Mouse (Mus musculus): ENCODE results near the gene P2ry14.
A peak's percentile ranks its signal among the peaks of the same experiment; 100 is the strongest.

Gene P2ry14

GRCm38 (mm10) chr3:59153424-59153823 is at the start of gene P2ry14:
Gene P2ry14, minus strand, starts transcription at chr3:59153618.
- no peak for DNase-seq (ENCODE audit: low read depth, low spot score)

DNA sequence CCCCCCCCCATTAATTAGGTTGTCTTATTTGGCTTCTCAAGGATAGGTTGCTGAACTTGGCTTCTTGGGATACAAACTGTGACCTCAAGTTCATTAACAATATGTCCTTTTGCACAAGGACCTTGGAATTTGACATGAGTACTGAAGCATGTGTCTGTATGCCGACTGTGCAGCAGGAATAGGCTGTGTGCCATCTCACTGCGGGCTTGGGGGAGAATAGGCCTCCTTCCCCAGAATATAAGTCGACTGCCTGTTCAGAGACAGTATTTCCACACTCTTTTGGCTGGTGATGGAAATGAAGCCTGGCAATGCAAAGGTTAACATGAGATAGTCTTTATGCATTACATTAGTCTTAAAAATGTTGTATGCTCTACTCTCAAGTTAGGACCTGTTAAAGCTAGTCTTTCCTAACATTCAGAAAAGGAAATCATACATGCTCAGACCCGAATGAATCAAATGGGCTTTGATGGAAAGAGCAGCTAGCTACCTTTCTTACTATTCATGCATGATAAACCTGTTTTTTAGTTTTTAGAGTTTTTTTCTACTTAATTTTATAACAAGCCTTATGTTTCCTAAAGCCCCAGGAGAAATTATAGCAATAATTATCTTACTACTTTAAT is 44.0 kb upstream of the P2ry14 start:
- DNase-seq (ENCODE audit: low read depth, low spot score): no peak

DNA sequence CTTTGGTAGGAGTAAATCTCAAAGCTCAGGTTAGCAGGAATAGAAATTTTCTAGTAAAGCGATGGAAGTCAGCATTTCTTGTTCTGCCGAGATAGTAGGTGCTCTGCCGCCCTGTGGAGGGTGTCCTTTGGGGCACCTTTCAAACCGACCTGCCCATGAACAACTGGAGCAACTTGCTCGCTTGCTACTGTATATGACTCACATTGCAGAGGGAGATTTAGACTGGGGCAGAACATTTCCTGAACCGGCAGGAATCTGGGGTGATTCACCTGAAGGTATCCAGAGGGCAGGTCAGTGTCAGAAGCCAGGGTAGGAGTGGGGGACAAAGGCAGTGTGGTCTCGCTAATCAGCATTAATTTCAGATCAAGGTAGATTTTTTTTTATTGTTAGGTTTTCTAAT is 41.5 kb upstream of the P2ry14 start, which contains the start of gene Gpr87:
Gpr87 (minus strand) TSS at position 167 of the 400 bp plus-strand sequence.
- DNase-seq (ENCODE audit: low read depth, low spot score): no peak

GRCm38 (mm10) chr3:59194099-59194498 is 40.7 kb upstream of the P2ry14 start:
- DNase-seq (ENCODE audit: low read depth, low spot score): no peak

GRCm38 (mm10) chr3:59191674-59192073 is 38.3 kb upstream of the P2ry14 start:
- no peak for DNase-seq (ENCODE audit: low read depth, low spot score)

GRCm38 (mm10) chr3:59187336-59187735 is 33.9 kb upstream of the P2ry14 start:
- DNase-seq (ENCODE audit: low read depth, low spot score): no peak

GRCm38 (mm10) chr3:59185662-59186061 is 32.2 kb upstream of the P2ry14 start:
- DNase-seq (ENCODE audit: low read depth, low spot score): no peak

GRCm38 (mm10) chr3:59182129-59182528 is 28.7 kb upstream of the P2ry14 start:
- DNase-seq (ENCODE audit: low read depth, low spot score): no peak

DNA sequence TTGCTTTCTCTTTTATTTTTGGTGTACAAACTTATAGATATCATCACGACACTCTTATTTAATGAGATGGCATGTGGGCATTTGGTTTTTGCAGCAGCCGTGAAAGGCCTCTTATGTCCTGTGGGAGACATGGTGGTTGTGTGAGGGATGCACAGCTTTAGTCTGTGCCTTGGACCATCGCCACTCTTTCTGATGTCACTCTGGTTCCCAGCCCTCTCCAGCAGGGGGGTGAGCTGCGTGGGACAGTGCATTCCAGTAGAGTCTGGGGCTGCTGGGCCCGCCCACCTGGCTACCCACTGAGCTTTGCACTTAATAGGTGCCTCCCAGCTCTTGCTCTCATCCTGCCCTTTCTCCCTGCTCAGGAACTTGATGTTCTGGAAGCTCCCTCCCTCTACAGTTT is 27.7 kb upstream of the P2ry14 start:
- no peak for DNase-seq (ENCODE audit: low read depth, low spot score)

DNA sequence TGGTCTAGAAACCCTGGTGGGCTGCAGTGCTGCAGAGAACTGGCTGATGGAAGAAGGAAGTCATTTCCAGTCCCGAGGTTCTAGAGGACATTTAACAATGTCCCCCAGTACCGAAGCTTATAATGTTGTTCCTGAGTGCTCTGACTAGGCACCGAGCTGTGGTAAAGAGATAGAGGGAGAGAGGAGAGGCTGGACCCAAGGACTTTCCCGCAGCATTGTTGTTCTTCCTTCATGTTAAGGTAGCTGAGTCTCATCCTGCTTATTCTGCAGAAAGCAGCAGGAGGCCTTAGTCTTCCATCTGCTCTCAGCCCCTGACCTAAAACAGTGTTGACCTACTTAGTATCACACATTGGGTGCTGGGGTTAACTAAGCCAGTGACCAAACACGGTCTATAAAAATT is 23.5 kb upstream of the P2ry14 start:
- no peak for DNase-seq (ENCODE audit: low read depth, low spot score)

- DNase-seq (ENCODE audit: low read depth, low spot score): peak; percentile 7
These were observed 21.8 kb upstream of the P2ry14 start for GRCm38 (mm10) chr3:59175234-59175633.

- no peak for DNase-seq (ENCODE audit: low read depth, low spot score)
These were observed 21.2 kb upstream of the P2ry14 start for GRCm38 (mm10) chr3:59174426-59175154.

DNA sequence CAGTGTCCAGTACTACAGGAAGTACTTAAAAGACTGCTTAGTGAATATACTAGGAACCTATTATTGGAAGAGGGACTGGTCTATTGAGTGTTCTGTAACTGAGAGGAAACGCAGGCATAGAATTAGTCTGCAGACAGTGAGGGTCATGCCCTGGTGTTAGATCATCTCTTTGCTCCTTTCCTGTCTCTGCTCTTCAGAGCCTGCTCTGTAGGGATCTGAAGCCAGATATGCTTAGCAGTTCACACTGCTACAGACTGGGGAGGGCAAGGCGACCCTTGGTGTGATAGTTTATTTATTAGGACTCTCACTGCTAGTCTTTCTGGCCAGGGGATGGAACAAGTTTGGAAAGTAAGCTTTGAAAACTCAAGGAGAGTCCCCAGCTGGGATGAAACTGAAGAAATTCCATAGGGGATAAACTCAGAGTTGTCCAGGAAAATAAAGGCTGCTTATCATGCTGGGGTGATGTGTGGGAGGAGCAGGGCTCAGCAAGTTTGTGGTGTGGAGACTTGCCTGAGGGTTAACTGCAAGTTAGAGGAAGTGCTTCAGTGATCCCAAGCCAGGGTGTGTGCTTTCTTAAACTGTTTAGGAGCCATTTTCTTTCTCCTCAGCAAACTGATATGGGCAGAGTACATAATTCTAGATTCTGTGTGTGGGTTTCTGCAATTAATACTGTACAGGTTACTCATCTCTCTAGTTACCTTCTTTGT is 16.7 kb upstream of the P2ry14 start:
- DNase-seq (ENCODE audit: low read depth, low spot score): no peak

DNA sequence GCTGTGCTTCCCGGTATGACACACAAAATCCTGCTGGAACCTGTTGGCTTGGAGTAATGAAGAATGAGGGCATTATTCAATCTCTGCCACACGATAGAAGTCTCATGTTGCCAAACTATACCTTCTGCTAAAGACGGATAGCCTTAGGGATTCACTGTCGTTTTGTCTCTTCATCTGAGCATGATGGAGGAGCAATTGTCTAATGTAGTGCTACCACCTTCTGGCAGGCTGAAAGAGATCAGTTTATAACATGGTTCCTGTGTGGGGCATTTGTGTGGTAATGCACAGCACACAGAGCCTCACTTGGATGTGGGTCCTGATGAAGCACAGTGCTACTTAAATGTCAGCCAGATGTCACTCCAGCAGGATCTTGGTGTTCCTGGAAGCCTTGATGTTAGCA is 15.8 kb upstream of the P2ry14 start:
- DNase-seq (ENCODE audit: low read depth, low spot score): no peak

DNA sequence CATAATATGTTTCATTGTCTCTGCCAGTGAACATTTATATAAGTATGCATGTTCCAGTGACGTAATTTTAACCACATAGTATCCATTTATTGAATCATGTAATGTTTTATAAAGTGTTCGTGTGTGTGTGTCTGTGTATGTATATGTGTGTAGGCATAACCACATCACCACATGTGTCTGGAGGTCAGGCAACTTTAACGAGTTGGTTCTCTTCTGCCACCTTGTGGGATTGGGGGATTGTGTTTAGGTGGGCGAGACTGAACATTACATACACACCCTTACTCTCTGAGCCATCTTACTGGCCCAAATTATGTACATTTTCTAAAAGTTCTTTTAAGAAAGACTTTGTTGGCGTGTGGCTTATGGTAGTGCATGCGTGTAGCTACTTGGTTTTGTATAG is 15.1 kb upstream of the P2ry14 start:
- DNase-seq (ENCODE audit: low read depth, low spot score): no peak

DNA sequence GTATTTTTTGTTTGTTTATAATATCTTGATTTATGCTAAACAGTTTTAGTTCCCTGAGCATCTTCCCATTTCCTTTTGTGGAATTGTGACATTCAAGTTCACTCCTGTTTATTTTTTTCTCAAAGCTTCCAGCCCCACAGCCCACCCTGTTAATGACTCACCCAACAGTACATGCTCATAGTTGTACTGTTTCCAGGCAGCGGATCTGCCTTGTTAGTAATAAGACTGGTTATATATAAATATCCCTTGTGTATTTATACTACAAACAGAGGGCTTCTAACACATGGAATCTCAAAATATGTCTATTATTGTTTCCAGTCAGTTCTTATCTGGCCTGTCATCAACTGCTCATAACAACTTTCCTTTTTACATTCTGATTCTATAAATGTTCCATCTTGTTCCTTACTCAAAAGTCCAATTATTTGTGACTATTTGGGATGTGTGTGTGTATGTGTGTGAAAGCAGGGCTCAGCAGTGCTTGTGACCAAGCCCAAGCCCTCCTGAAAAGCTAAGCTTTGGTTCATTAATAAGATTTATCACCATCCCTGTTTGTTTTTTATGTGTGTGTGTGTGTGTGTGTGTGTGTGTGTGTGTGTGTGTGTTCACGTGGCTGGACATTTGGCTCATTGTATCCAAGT is 14.1 kb upstream of the P2ry14 start:
- DNase-seq (ENCODE audit: low read depth, low spot score): no peak

DNA sequence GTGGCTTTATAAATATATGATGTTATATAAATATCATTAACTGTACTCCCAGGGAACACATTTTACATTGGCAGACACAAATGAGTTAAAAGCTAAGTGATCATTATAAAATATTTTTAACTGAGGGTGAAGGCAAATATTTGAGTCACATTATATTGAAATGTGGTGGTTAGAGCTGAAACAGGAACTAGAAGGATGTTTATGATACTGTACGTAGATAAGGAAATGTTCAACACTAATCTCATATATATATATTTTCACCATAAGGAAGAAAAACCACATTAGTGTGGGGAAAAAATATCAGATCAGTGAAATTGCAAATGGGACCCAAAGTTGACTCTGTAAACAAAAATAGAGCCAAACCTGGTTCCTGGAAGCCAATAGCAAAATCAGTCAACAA is 7.0 kb upstream of the P2ry14 start:
- no peak for DNase-seq (ENCODE audit: low read depth, low spot score)

DNA sequence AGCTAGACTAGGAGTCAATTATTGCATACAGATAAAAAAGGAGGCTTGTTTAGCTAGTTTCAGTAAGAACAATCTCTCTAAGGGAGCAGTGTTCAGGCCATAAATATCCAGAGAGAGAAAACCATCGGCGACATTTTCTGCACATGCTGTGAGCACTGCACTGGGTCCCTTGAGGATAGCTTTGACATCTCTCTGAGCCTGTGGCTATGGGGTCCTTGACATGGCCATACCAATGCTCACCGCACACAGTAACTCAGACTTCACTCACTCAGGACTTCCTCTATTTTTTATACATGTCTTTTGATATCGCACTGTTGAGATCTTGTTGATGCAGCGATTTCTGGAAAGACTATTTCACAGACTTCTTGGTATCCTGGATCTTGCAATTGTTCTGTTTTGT is 3.6 kb upstream of the P2ry14 start:
- DNase-seq (ENCODE audit: low read depth, low spot score): no peak

DNA sequence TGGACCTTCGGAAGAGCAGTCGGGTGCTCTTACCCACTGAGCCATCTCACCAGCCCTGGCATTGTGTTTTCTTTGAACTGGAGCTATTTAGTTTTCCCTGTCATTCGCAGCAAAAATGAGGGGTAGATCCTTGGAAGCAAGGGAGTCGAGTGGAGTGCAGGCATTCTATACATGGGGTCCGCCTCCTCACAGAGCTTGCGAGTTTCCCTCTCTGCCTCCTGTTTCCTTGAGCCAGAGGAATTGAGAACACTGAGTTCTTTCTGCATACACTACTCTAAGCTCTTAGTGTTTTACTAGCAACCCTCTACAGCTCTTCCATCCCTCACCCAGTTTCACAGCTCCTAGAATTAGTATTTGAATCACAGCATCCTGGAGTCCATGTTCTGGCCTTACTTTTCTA is 2.0 kb upstream of the P2ry14 start:
- DNase-seq (ENCODE audit: low read depth, low spot score): no peak

DNA sequence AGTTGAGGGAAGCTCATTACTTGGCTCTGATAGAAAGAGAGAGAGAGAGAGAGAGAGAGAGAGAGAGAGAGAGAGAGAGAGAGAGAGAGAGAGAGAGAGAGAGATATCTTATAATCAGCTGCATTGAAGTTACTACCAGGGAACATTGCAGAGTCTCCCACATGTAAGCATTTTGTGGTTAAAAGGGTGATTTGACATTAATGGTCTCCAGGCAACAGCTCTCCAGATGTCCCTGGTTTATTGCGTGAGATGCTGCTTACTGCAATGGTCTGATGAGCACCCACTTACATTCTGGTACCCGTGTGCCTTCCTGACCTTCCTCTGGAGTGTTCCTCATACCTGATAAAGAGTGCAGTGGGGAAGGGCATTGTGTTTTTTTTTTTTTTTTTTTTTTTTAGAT is 1.5 kb upstream of the P2ry14 start:
- DNase-seq (ENCODE audit: low read depth, low spot score): no peak

DNA sequence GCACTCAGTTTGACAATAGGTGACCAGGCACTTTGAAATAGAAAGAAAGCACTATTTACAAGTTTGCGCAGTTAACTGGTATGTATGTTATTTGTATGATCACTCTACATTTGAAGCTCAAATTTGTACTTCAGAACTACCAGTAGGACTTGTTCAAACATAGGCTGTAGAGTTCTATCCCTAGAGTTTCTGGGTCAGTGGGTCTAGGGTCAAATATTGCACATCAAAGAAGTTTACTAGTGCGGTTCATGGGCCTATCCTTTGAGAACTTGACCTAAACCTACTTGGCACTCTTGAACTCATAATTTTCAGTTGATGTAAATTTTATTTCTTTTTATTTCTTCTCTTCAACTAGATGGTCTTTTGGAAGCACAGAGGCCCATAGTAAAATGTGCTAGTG is 2.8 kb downstream of the P2ry14 start:
- DNase-seq (ENCODE audit: low read depth, low spot score): no peak

DNA sequence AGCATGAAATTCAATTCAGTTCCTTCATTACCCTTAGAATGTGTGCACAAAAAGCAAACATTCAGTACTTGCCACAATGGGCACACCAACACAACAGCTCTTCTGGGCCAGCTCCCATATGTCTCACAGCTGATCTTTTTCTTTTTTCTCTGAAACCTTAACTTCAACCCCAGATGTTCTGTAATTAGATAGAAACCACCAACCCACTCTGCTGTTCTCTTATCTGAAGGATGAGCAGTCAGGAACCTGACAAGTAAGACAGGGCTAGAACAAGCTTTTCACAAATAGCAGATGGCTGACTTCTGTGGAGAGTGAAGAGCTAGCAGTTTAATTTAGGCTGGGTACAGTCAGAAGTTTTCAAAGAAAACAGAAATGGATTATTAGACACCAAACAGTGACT is 3.8 kb downstream of the P2ry14 start:
- no peak for DNase-seq (ENCODE audit: low read depth, low spot score)
